Comparison of ENCODE assay signal across 18 mouse cellular contexts in genomic region chr9:94628948-94629347, GRCm38 (mm10). TPM values are rescaled to one million over a fixed set of nuclear protein-coding genes. Genes with fewer than 3 reads are reported as not detected.
DNase-seq lines count a peak whose midpoint lies in the region.
"Had no signal": no experiment of that assay in that cellular context is flagged by ENCODE, and none has a peak within 500 bp of the region (broad histone marks: within the 10 kb centered on the region; RNA-seq: fewer than 3 reads in every experiment).

No protein-coding gene starts in this region.

- H3K4me1 ChIP-seq in midbrain, embryonic 10.5 days, result no peaks in the 10 kb centered on the region
- H3K4me1 ChIP-seq: embryonic facial prominence, embryonic 10.5 days; embryonic facial prominence, embryonic 12.5 days; forebrain, embryonic 13.5 days; forebrain, embryonic 15.5 days had no signal

- H3K4me3 ChIP-seq in midbrain, embryonic 10.5 days, result no peak overlapping the region
- H3K4me3 ChIP-seq: embryonic facial prominence, embryonic 10.5 days; embryonic facial prominence, embryonic 12.5 days; forebrain, embryonic 13.5 days; forebrain, embryonic 15.5 days had no signal

- no peaks in the 10 kb centered on the region for H3K9me3 ChIP-seq in midbrain, embryonic 10.5 days (replicated peaks)
- H3K9me3 ChIP-seq: embryonic facial prominence, embryonic 10.5 days; embryonic facial prominence, embryonic 12.5 days; forebrain, embryonic 13.5 days; forebrain, embryonic 15.5 days had no signal

- WGBS in midbrain, embryonic 10.5 days, result 91% methylated on average over 3 of the region's 3 CpGs

- H3K27ac ChIP-seq in midbrain, embryonic 10.5 days (replicated peaks), result no peak overlapping the region
- H3K27ac ChIP-seq: embryonic facial prominence, embryonic 10.5 days; embryonic facial prominence, embryonic 12.5 days; forebrain, embryonic 13.5 days; forebrain, embryonic 15.5 days had no signal

- peak; percentile 35 for DNase-seq in heart, adult 11 months
- DNase-seq in heart, adult 18-20 months, result no peak
- DNase-seq in right cerebral cortex, adult 18-20 months, result peak; percentile 18
- DNase-seq in right cerebral cortex, postnatal 25 days, result no peak
- no peak for DNase-seq in midbrain, embryonic 10.5 days (ENCODE audit: low spot score)
- DNase-seq: adrenal gland, adult 2 months; adrenal gland, postnatal 10 days; adrenal gland, postnatal 25 days; cerebellum, adult 11-12 months; cerebellum, adult 2 months; cerebellum, adult 9-10 months; cerebellum, postnatal 10 days; cerebellum, postnatal 25 days; forebrain, postnatal 0 days had no signal

- no peaks in the 10 kb centered on the region for H3K36me3 ChIP-seq in midbrain, embryonic 10.5 days
- H3K36me3 ChIP-seq: embryonic facial prominence, embryonic 10.5 days; embryonic facial prominence, embryonic 12.5 days; forebrain, embryonic 15.5 days had no signal

- no peaks in the 10 kb centered on the region for H3K27me3 ChIP-seq in midbrain, embryonic 10.5 days (ENCODE audit: low read depth, poor library complexity, severe bottlenecking)
- H3K27me3 ChIP-seq: embryonic facial prominence, embryonic 12.5 days; forebrain, embryonic 13.5 days; forebrain, embryonic 15.5 days had no signal

RNA-seq across cellular contexts. Expression of gene Slc9a9, which starts 40.8 kb away (rescaled TPM):
- total RNA-seq in heart, adult 18-20 months (2021), result 1 to 10 TPM; 1.6 to 2.4 TPM
- polyA plus RNA-seq in midbrain, embryonic 10.5 days (2016; fragmentation: Nextera tagmentation; extraction: Ambion mirVana), result 1.9 and 2.3 TPM in 2 replicates

Comparison
In these comparisons a context has a peak if more than half of its experiments do, and no peak if none do; other contexts are left out.
1. DNase-seq: peak in heart, adult 11 months (single experiment) and right cerebral cortex, adult 18-20 months (single experiment); none in heart, adult 18-20 months (0 of 2), right cerebral cortex, postnatal 25 days (single experiment) and midbrain, embryonic 10.5 days (single experiment).